ENCODE assay signal across 33 mouse cellular contexts in the genomic region with DNA sequence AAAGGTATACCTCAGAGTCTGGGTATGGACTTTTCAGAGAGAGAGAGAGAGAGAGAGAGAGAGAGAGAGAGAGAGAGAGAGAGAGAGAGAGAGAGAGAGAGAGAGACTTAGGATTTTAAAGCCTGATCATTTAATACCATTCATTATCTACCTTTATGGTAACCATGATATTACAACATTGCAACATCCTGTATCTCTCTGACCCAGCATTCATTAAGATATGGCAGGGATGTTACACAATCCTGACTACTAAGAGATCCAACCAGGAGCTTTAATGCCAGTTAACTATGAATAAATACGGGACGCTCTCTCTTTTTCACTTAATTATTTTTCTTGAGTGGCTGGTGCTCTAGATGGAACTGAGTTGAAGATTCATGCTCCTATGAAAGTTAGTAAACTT. TPM values are rescaled to one million over a fixed set of nuclear protein-coding genes. Genes with fewer than 3 reads are reported as not detected.
"Had no signal": no experiment of that assay in that cellular context is flagged by ENCODE, and none has a peak within 500 bp of the region (broad histone marks: within the 10 kb centered on the region; RNA-seq: fewer than 3 reads in every experiment).

No protein-coding gene starts in this region.

- H3K36me3 ChIP-seq: embryonic facial prominence, embryonic 10.5 days; embryonic facial prominence, embryonic 12.5 days; embryonic facial prominence, embryonic 13.5 days; embryonic facial prominence, embryonic 15.5 days; forebrain, embryonic 10.5 days; forebrain, embryonic 12.5 days; forebrain, embryonic 15.5 days had no signal

- H3K9me3 ChIP-seq: embryonic facial prominence, embryonic 10.5 days; embryonic facial prominence, embryonic 12.5 days; embryonic facial prominence, embryonic 13.5 days; embryonic facial prominence, embryonic 15.5 days; forebrain, embryonic 10.5 days; forebrain, embryonic 12.5 days; forebrain, embryonic 13.5 days; forebrain, embryonic 15.5 days had no signal

- H3K4me2 ChIP-seq: embryonic facial prominence, embryonic 12.5 days; embryonic facial prominence, embryonic 13.5 days; embryonic facial prominence, embryonic 15.5 days; forebrain, embryonic 12.5 days; forebrain, embryonic 13.5 days; forebrain, embryonic 15.5 days had no signal

- H3K27me3 ChIP-seq: embryonic facial prominence, embryonic 12.5 days; embryonic facial prominence, embryonic 13.5 days; embryonic facial prominence, embryonic 15.5 days; forebrain, embryonic 12.5 days; forebrain, embryonic 13.5 days; forebrain, embryonic 15.5 days had no signal

- H3K27ac ChIP-seq: embryonic facial prominence, embryonic 10.5 days; embryonic facial prominence, embryonic 12.5 days; embryonic facial prominence, embryonic 13.5 days; embryonic facial prominence, embryonic 15.5 days; forebrain, embryonic 10.5 days; forebrain, embryonic 12.5 days; forebrain, embryonic 13.5 days; forebrain, embryonic 15.5 days; gastrocnemius, adult 2 months; heart, adult 2 months had no signal

- H3K9ac ChIP-seq: embryonic facial prominence, embryonic 12.5 days; embryonic facial prominence, embryonic 13.5 days; embryonic facial prominence, embryonic 15.5 days; forebrain, embryonic 12.5 days; forebrain, embryonic 13.5 days; forebrain, embryonic 15.5 days; forebrain, postnatal 0 days had no signal

- H3K4me3 ChIP-seq: embryonic facial prominence, embryonic 10.5 days; embryonic facial prominence, embryonic 12.5 days; embryonic facial prominence, embryonic 13.5 days; embryonic facial prominence, embryonic 15.5 days; erythroblast, embryonic 14.5 days; forebrain, embryonic 10.5 days; forebrain, embryonic 12.5 days; forebrain, embryonic 13.5 days; forebrain, embryonic 15.5 days; gastrocnemius, adult 2 months; heart, adult 2 months had no signal

- DNase-seq: cerebellum, adult 2 months; cerebellum, adult 8-10 months; cerebellum, adult 9-10 months; cerebellum, adult 9-11 months; cerebellum, postnatal 10 days; cerebellum, postnatal 25 days; cerebellum, postnatal 36 days; embryo, embryonic 11 days; forebrain, postnatal 0 days; gastrocnemius, adult 2 months; gastrocnemius, postnatal 10 days; gastrocnemius, postnatal 14 days; gastrocnemius, postnatal 25 days; gastrocnemius, postnatal 36 days; heart, adult 11 months; heart, adult 18-20 months; heart, adult 2 months had no signal

- ATAC-seq: forebrain, embryonic 13.5 days; forebrain, embryonic 14.5 days; forebrain, embryonic 15.5 days; forebrain, embryonic 16.5 days; forebrain, postnatal 0 days had no signal

- H3K4me1 ChIP-seq: embryonic facial prominence, embryonic 10.5 days; embryonic facial prominence, embryonic 12.5 days; embryonic facial prominence, embryonic 13.5 days; embryonic facial prominence, embryonic 15.5 days; forebrain, embryonic 10.5 days; forebrain, embryonic 12.5 days; forebrain, embryonic 13.5 days; forebrain, embryonic 15.5 days had no signal

RNA-seq across cellular contexts. Expression of a gene that starts 39.4 kb away (rescaled TPM):
- polyA plus RNA-seq: cortical plate, adult 2 months; embryonic facial prominence, embryonic 10.5 days; embryonic facial prominence, embryonic 11.5 days; embryonic facial prominence, embryonic 12.5 days; embryonic facial prominence, embryonic 13.5 days; embryonic facial prominence, embryonic 14.5 days; embryonic facial prominence, embryonic 15.5 days; erythroblast, embryonic 14.5 days; forebrain, embryonic 10.5 days; forebrain, embryonic 11.5 days; forebrain, embryonic 12.5 days; forebrain, embryonic 13.5 days; forebrain, embryonic 14.5 days; forebrain, embryonic 16.5 days; frontal cortex, adult 2 months had no signal
